Mouse (Mus musculus): ENCODE measurements around the gene Art2b. TPM values are rescaled to one million over a fixed set of nuclear protein-coding genes. Genes with fewer than 3 reads are reported as not detected.
"Not testable (repeated sequence)": the region's sequence is repeated elsewhere in the genome, so short reads cannot be mapped to it uniquely, and the experiment has no call there.

The Art2b gene
- polyA plus RNA-seq (2016; fragmentation: Nextera tagmentation; extraction: Ambion mirVana), result not detected in 2 replicates

GRCm38 (mm10) chr7:101585408-101585807 lies at the start of gene Art2b:
Gene Art2b, minus strand, starts transcription at chr7:101585600.
- Histone ChIP-seq H3K36me3 (no peaks in the 10 kb centered on the region), H3K27ac (no peak within 1 kb of the TSS), H3K9me3 (replicated peaks) (no peaks in the 10 kb centered on the region), H3K4me1 (no peaks in the 10 kb centered on the region), H3K4me3 (no peak within 1 kb of the TSS), H3K4me2 (replicated peaks) (no peak within 1 kb of the TSS), H3K9ac (no peak within 1 kb of the TSS), H3K27me3 (no peaks in the 10 kb centered on the region)
- 92% methylated on average over 5 of the region's 5 CpGs for WGBS
- no peak for ATAC-seq (ENCODE audit: low FRiP score)

GRCm38 (mm10) chr7:101634513-101634912 lies 49.1 kb upstream of the Art2b start:
- H3K27ac ChIP-seq, result no peak overlapping the region
- H3K4me3 ChIP-seq, result no peak overlapping the region
- no peaks in the 10 kb centered on the region for H3K4me1 ChIP-seq
- H3K9me3 ChIP-seq (replicated peaks), result no peaks in the 10 kb centered on the region
- H3K4me2 ChIP-seq (replicated peaks), result no peak overlapping the region
- no peak overlapping the region for H3K9ac ChIP-seq
- ATAC-seq (ENCODE audit: low FRiP score), result no peak
- WGBS, result 86% methylated on average over 4 of the region's 4 CpGs
- no peaks in the 10 kb centered on the region for H3K36me3 ChIP-seq
- H3K27me3 ChIP-seq, result no peaks in the 10 kb centered on the region

GRCm38 (mm10) chr7:101633629-101634177 lies 48.3 kb upstream of the Art2b start:
- ATAC-seq (ENCODE audit: low FRiP score), result no peak
- no peaks in the 10 kb centered on the region for H3K4me1 ChIP-seq
- 76% methylated on average over 8 of the region's 8 CpGs for WGBS

DNA sequence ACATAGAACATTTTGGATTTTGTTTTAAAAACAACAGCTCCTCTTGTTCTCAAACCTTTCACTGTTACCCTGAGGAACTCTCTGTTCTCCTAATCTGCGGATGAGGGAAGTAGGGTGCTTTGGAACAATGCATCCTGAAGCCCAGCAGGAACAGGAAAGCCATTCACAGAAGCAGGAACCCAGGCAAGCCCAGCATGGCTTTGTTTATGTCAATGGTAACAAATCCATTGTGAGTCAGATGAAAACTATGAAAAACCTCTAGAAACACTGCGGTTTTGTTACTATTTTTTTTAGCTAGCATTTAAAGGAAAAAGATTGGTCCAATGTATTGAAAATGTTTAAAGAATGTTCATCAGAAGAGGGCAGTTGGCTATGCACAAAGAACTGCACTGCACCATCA lies 43.1 kb upstream of the Art2b start:
- no peak overlapping the region for H3K4me2 ChIP-seq (replicated peaks)
- 54% methylated on average over 2 of the region's 2 CpGs for WGBS
- H3K9ac ChIP-seq, result no peak overlapping the region
- H3K4me3 ChIP-seq, result no peak overlapping the region
- no peak overlapping the region for H3K27ac ChIP-seq
- H3K4me1 ChIP-seq, result peaks cover 9% of the 10 kb centered on the region
- H3K9me3 ChIP-seq (replicated peaks), result no peaks in the 10 kb centered on the region
- no peaks in the 10 kb centered on the region for H3K36me3 ChIP-seq
- no peaks in the 10 kb centered on the region for H3K27me3 ChIP-seq
- ATAC-seq (ENCODE audit: low FRiP score), result no peak

More at GRCm38 (mm10) chr7:101633629-101634177, 48.3 kb upstream of the Art2b start:
- Histone ChIP-seq H3K27me3 (no peaks in the 10 kb centered on the region), H3K27ac (no peak overlapping the region), H3K4me3 (no peak overlapping the region), H3K9me3 (replicated peaks) (no peaks in the 10 kb centered on the region), H3K4me2 (replicated peaks) (no peak overlapping the region), H3K36me3 (no peaks in the 10 kb centered on the region), H3K9ac (no peak overlapping the region)

DNA sequence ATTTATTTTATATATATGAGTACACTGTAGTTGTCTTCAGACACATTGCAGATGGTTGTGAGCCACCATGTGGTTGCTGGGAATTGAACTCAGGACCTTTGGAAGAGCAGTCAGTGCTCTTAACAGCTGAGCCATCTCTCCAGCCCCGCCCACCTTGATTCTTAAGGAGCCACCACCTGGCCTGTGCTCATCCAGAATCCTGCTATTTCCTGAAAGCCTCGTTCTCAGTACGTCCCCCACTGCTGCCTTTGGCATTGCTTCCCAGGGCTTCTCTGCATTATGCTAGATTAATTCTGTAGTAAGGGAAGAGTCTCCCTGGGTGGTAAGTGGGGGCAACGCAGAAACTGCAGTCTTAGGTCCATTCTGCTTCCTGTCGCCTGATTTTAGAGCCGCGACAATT lies 41.8 kb upstream of the Art2b start:
- not testable (repeated sequence) for H3K27me3 ChIP-seq; ATAC-seq (ENCODE audit: low FRiP score); H3K4me3 ChIP-seq; H3K27ac ChIP-seq; H3K36me3 ChIP-seq; H3K9ac ChIP-seq; H3K4me2 ChIP-seq (replicated peaks); H3K9me3 ChIP-seq (replicated peaks)
- 76% methylated on average over 7 of the region's 7 CpGs for WGBS
- peaks cover 14% of the 10 kb centered on the region for H3K4me1 ChIP-seq

- H3K9ac ChIP-seq, result no peak overlapping the region
- H3K27ac ChIP-seq, result no peak overlapping the region
- peaks cover 14% of the 10 kb centered on the region for H3K4me1 ChIP-seq
- no peak overlapping the region for H3K4me3 ChIP-seq
- no peaks in the 10 kb centered on the region for H3K27me3 ChIP-seq
- 65% methylated on average over 6 of the region's 6 CpGs for WGBS
- H3K9me3 ChIP-seq (replicated peaks), result no peaks in the 10 kb centered on the region
- H3K4me2 ChIP-seq (replicated peaks), result no peak overlapping the region
- ATAC-seq (ENCODE audit: low FRiP score), result no peak
- H3K36me3 ChIP-seq, result no peaks in the 10 kb centered on the region
Measured at GRCm38 (mm10) chr7:101624283-101624682, 38.9 kb upstream of the Art2b start.

DNA sequence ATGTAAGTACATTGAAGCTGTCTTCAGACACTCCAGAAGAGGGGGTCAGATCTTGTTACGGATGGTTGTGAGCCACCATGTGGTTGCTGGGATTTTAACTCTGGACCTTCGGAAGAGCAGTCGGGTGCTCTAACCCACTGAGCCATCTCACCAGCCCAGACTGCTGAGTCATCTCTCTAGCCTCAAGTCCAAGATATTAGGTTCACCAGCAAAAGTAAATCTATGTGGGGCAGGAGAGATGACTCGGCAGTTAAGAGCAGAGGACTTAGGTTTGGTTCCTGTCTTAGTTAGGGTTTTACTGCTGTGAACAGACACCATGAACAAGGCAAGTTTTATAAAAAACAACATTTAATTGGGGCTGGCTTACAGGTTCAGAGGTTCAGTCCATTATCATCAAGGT lies 36.5 kb upstream of the Art2b start:
- H3K4me1 ChIP-seq, result peaks cover 14% of the 10 kb centered on the region
- H3K27me3 ChIP-seq; H3K27ac ChIP-seq; ATAC-seq (ENCODE audit: low FRiP score); H3K4me3 ChIP-seq; H3K9ac ChIP-seq; H3K9me3 ChIP-seq (replicated peaks); H3K4me2 ChIP-seq (replicated peaks); H3K36me3 ChIP-seq: not testable (repeated sequence)
- 90% methylated on average over 4 of the region's 4 CpGs for WGBS

- no peaks in the 10 kb centered on the region for H3K27me3 ChIP-seq
- WGBS, result 28% methylated on average over 4 of the region's 4 CpGs
- H3K9me3 ChIP-seq (replicated peaks), result no peaks in the 10 kb centered on the region
- no peak overlapping the region for H3K9ac ChIP-seq
- H3K36me3 ChIP-seq, result no peaks in the 10 kb centered on the region
- no peak for ATAC-seq (ENCODE audit: low FRiP score)
- no peak overlapping the region for H3K4me3 ChIP-seq
- H3K4me2 ChIP-seq (replicated peaks), result no peak overlapping the region
- peaks cover 14% of the 10 kb centered on the region for H3K4me1 ChIP-seq
- H3K27ac ChIP-seq, result no peak overlapping the region
Measured at GRCm38 (mm10) chr7:101620373-101620772, 35.0 kb upstream of the Art2b start.

GRCm38 (mm10) chr7:101618273-101618672 lies 32.9 kb upstream of the Art2b start:
- peaks cover 4% of the 10 kb centered on the region; the same call in 1 of the 2 replicates for H3K4me1 ChIP-seq
- WGBS, result 82% methylated on average over 7 of the region's 7 CpGs
- no peak for ATAC-seq (ENCODE audit: low FRiP score)

DNA sequence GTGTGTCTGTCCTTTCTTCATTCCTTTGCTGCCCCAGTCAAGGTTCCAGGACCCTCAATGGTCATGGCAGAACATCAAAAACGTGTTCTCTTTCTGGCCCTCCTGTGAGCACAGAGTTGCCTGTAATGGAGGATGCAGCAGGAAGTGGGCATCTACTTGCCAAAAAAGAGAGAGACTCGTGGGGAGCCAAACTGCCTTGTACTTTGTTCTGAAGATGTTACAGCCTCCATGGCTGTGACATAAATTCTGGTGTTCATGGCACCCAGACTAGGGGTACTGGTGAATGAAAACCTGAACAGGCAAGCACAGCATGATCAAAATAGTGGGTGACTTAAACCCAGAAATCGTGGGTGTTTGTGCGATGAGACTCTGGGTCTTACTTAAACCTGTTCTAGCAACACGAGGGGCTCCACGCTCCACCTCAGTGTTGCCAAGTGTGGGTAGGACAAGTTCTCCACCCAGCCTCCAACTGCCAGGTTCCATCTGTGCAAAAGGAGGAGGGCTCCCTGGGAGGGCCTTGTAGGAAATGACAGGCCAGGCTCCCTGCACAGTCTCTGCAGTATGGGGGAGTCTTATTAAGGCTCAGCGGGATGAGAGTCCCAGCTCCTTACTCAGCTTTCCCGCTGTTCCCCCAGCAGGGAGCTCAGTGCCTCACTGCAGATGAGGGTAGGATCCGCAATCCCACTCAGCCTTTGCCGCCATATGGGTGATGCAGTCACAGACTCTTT lies 32.2 kb upstream of the Art2b start:
- Histone ChIP-seq H3K4me2 (replicated peaks) (no peak overlapping the region), H3K4me1 (no peaks in the 10 kb centered on the region), H3K27me3 (no peaks in the 10 kb centered on the region), H3K9me3 (replicated peaks) (no peaks in the 10 kb centered on the region), H3K4me3 (no peak overlapping the region), H3K9ac (no peak overlapping the region), H3K27ac (no peak overlapping the region), H3K36me3 (no peaks in the 10 kb centered on the region)
- ATAC-seq (ENCODE audit: low FRiP score), result no peak
- 59% methylated on average over 10 of the region's 10 CpGs for WGBS

More at GRCm38 (mm10) chr7:101618273-101618672, 32.9 kb upstream of the Art2b start:
- Histone ChIP-seq H3K36me3 (no peaks in the 10 kb centered on the region), H3K4me3 (no peak overlapping the region), H3K9ac (no peak overlapping the region), H3K27ac (no peak overlapping the region), H3K4me2 (replicated peaks) (no peak overlapping the region), H3K9me3 (replicated peaks) (no peaks in the 10 kb centered on the region), H3K27me3 (no peaks in the 10 kb centered on the region)

DNA sequence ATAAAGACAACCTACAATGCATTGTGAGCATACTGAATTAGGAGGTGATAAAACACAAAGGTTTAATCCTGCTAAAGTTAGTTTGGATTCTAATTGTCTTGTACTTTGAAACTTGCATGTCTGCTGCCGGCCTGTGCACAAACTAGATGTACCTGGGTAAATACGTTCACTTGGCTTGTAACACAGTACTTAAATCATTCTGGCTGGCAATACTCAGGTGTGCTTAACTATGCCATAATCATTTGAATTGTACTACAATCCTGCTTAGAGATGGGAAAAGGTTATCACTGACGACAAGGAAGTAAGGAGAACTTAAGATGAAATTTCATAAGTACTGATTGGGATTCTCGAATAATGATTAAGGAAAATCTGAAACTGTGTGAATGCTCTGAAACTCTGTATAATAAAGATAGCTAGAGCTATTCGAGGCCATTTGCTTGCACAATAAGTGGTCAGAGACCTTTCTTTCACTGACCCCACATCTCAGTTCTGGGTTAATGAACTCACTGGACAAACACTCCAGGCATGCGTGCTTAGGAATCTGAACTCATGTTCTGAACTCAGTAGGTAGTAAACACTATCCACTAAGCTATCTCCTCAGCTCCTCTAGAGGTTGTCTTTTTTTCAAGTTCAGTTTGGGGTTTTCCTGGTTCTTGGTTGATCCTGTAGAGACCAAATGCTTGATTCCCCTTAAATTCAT lies 30.9 kb upstream of the Art2b start:
- Histone ChIP-seq H3K4me1 (no peaks in the 10 kb centered on the region), H3K36me3 (no peaks in the 10 kb centered on the region), H3K27me3 (no peaks in the 10 kb centered on the region), H3K27ac (no peak overlapping the region), H3K9me3 (replicated peaks) (no peaks in the 10 kb centered on the region), H3K9ac (no peak overlapping the region), H3K4me2 (replicated peaks) (no peak overlapping the region), H3K4me3 (no peak overlapping the region)
- ATAC-seq (ENCODE audit: low FRiP score), result no peak
- 84% methylated on average over 6 of the region's 6 CpGs for WGBS

DNA sequence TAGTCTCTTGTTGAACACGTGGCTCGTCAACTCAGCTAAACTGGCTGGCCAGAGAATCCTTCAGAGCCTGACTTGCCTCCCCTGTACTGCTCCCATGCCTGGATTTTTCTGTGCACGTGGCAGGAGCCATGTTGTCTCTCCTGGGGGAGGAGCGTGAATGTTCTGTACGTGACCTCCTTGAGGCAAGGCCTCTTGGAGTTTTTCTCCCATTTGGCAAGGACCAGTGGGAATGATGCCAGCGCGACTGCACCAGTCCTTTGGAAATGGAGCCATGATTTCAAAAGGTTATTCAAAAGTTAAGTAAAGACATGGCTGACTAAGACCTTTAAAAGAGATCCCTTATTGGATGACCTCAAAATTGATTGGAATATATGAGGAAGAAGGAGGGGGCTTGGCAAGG lies 30.0 kb upstream of the Art2b start:
- no peak for ATAC-seq (ENCODE audit: low FRiP score)
- no peak overlapping the region for H3K27ac ChIP-seq
- H3K36me3 ChIP-seq, result no peaks in the 10 kb centered on the region
- H3K9ac ChIP-seq, result no peak overlapping the region
- H3K4me3 ChIP-seq, result no peak overlapping the region
- H3K4me2 ChIP-seq (replicated peaks), result no peak overlapping the region
- no peaks in the 10 kb centered on the region for H3K27me3 ChIP-seq
- WGBS, result 79% methylated on average over 7 of the region's 7 CpGs
- H3K9me3 ChIP-seq (replicated peaks), result no peaks in the 10 kb centered on the region
- no peaks in the 10 kb centered on the region for H3K4me1 ChIP-seq

Measured in hindbrain, embryonic 12.5 days (tissue).